Mouse (Mus musculus) urinary bladder, postnatal 36 days (tissue): Measurements from ENCODE around the gene Tmem117.

Experiments used
- DNase-seq, 2 experiments: peaks; one replicate each; pipeline ENCODE4 v3.0.0; 2022; ENCODE audit warnings: low spot score in 2 of 2, mixed read lengths in 1 of 2

The Tmem117 gene

GRCm38 (mm10) chr15:95024401-95024800 is 395.4 kb downstream of the Tmem117 start:
- DNase-seq = no peak

- DNase-seq = no peak
Observed at GRCm38 (mm10) chr15:95028862-95029486, 399.9 kb downstream of the Tmem117 start.

- DNase-seq = no peak
Observed at GRCm38 (mm10) chr15:95029487-95029875, 400.4 kb downstream of the Tmem117 start.

GRCm38 (mm10) chr15:95042437-95042836 is 413.4 kb downstream of the Tmem117 start:
- no peak for DNase-seq

GRCm38 (mm10) chr15:95044011-95044410 is 415.0 kb downstream of the Tmem117 start:
- no peak for DNase-seq

GRCm38 (mm10) chr15:95047486-95047885 is 418.5 kb downstream of the Tmem117 start:
- no peak for DNase-seq

- DNase-seq = no peak
Observed at GRCm38 (mm10) chr15:95049171-95049729, 420.2 kb downstream of the Tmem117 start.

- DNase-seq = no peak
Observed at GRCm38 (mm10) chr15:95055081-95055650, 426.1 kb downstream of the Tmem117 start.

GRCm38 (mm10) chr15:95068023-95068422 is 439.0 kb downstream of the Tmem117 start:
- no peak for DNase-seq

GRCm38 (mm10) chr15:95068799-95069198 is 439.8 kb downstream of the Tmem117 start:
- DNase-seq = no peak

GRCm38 (mm10) chr15:95070881-95071280 is 441.8 kb downstream of the Tmem117 start:
- no peak for DNase-seq

- DNase-seq = no peak
Observed at GRCm38 (mm10) chr15:95075356-95075755, 446.3 kb downstream of the Tmem117 start.

- no peak for DNase-seq
Observed at GRCm38 (mm10) chr15:95081654-95082053, 452.6 kb downstream of the Tmem117 start.

GRCm38 (mm10) chr15:95085962-95086361 is 456.9 kb downstream of the Tmem117 start:
- no peak for DNase-seq

- no peak for DNase-seq
Observed at GRCm38 (mm10) chr15:95100133-95100532, 471.1 kb downstream of the Tmem117 start.

- DNase-seq = no peak
Observed at GRCm38 (mm10) chr15:95101522-95101921, 472.5 kb downstream of the Tmem117 start.

GRCm38 (mm10) chr15:95107246-95107809 is 478.3 kb downstream of the Tmem117 start:
- no peak for DNase-seq

GRCm38 (mm10) chr15:95108626-95109025 is 479.6 kb downstream of the Tmem117 start:
- DNase-seq = no peak

GRCm38 (mm10) chr15:95131401-95131800 is 502.4 kb downstream of the Tmem117 start:
- no peak for DNase-seq

GRCm38 (mm10) chr15:95135926-95136609 is 507.0 kb downstream of the Tmem117 start:
- DNase-seq = no peak

GRCm38 (mm10) chr15:95137018-95137810 is 508.2 kb downstream of the Tmem117 start:
- no peak for DNase-seq
